Mouse (Mus musculus): ENCODE results near the gene Iah1. TPM values are rescaled to one million over a fixed set of nuclear protein-coding genes. Genes with fewer than 3 reads are reported as not detected.
A peak's percentile ranks its signal among the peaks of the same experiment; 100 is the strongest.

Iah1 gene
- polyA plus RNA-seq, 1 experiment: 79.5 TPM

DNA sequence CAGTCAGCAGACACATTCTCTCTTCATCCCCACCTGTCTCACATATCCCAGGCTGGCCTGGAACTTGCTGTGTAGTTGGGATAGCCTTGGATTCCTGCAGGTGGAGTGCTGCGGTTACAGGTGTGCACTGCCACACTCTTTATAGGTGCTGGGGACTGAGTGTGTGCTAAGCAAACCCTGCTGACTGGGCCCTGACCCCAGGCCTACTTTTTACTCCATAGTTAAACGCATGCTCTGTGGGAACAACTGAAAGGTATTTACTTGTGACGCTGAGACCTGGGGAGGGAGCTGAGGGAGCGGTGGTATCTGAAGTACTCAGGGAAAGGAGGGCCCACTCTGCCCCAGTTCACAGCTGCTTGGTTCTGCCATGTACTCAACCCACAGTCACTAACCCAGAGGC is 6.1 kb downstream of the Iah1 start:
- no peaks in the 10 kb centered on the region for H3K27me3 ChIP-seq (ENCODE audit: control insufficient read depth, insufficient read depth, insufficient read length)
- H3K36me3 ChIP-seq (ENCODE audit: control insufficient read depth, insufficient read depth): peaks cover 37% of the 10 kb centered on the region
- no peak overlapping the region for H3K4me3 ChIP-seq
- H3K4me2 ChIP-seq (ENCODE audit: low read depth): no peak overlapping the region
- no peaks in the 10 kb centered on the region for H3K79me2 ChIP-seq (ENCODE audit: control insufficient read depth, insufficient read depth)
- no peak overlapping the region for H3ac ChIP-seq (ENCODE audit: control insufficient read depth, insufficient read length)
- TF ChIP-seq POLR2AphosphoS2 (IDR thresholded peaks at IDR 0.05; ENCODE audit: insufficient read length, low read depth): peak; percentile 2
- TF ChIP-seq E2F4 (IDR thresholded peaks at IDR 0.05; ENCODE audit: insufficient read depth): no peak
- TF ChIP-seq MYOG (IDR thresholded peaks at IDR 0.05; ENCODE audit: control insufficient read depth in 1 of 3, insufficient read depth in 1 of 3, insufficient read length in 2 of 3, low read depth in 2 of 3): no peak
- no peak for TF ChIP-seq SRF (IDR thresholded peaks at IDR 0.05; ENCODE audit: control insufficient read depth, insufficient read length, low read depth)

GRCm38 (mm10) chr12:21322856-21323255 is 6.7 kb downstream of the Iah1 start:
- no peak overlapping the region for H3ac ChIP-seq (ENCODE audit: control insufficient read depth, insufficient read length)
- H3K4me2 ChIP-seq (ENCODE audit: low read depth): no peak overlapping the region
- H3K79me2 ChIP-seq (ENCODE audit: control insufficient read depth, insufficient read depth): no peaks in the 10 kb centered on the region
- TF ChIP-seq REST (IDR thresholded peaks at IDR 0.05; ENCODE audit: insufficient read depth, insufficient read length) (no peak), MYOD1 (IDR thresholded peaks at IDR 0.05; ENCODE audit: control insufficient read depth in 1 of 3, insufficient read length in 2 of 3, low read depth in 2 of 3) (no peak), POLR2A (IDR thresholded peaks at IDR 0.05; ENCODE audit: insufficient read length, low read depth) (no peak), CEBPB (IDR thresholded peaks at IDR 0.05; ENCODE audit: insufficient read depth, poor library complexity, severe bottlenecking) (no peak), MYOG (IDR thresholded peaks at IDR 0.05; ENCODE audit: control insufficient read depth in 1 of 3, insufficient read depth in 1 of 3, insufficient read length in 2 of 3, low read depth in 2 of 3) (no peak), SRF (IDR thresholded peaks at IDR 0.05; ENCODE audit: control insufficient read depth, insufficient read length, low read depth) (no peak), TCF3 (IDR thresholded peaks at IDR 0.05; ENCODE audit: insufficient read length, low read depth) (no peak), E2F4 (IDR thresholded peaks at IDR 0.05; ENCODE audit: insufficient read depth) (no peak), POLR2AphosphoS2 (IDR thresholded peaks at IDR 0.05; ENCODE audit: insufficient read length, low read depth) (no peak), TCF12 (IDR thresholded peaks at IDR 0.05; ENCODE audit: insufficient read depth, poor library complexity, severe bottlenecking) (no peak), USF1 (IDR thresholded peaks at IDR 0.05; ENCODE audit: low read depth) (no peak)
- peaks cover 42% of the 10 kb centered on the region for H3K36me3 ChIP-seq (ENCODE audit: control insufficient read depth, insufficient read depth)
- no peak overlapping the region for H3K4me3 ChIP-seq
- H3K27me3 ChIP-seq (ENCODE audit: control insufficient read depth, insufficient read depth, insufficient read length): no peaks in the 10 kb centered on the region

DNA sequence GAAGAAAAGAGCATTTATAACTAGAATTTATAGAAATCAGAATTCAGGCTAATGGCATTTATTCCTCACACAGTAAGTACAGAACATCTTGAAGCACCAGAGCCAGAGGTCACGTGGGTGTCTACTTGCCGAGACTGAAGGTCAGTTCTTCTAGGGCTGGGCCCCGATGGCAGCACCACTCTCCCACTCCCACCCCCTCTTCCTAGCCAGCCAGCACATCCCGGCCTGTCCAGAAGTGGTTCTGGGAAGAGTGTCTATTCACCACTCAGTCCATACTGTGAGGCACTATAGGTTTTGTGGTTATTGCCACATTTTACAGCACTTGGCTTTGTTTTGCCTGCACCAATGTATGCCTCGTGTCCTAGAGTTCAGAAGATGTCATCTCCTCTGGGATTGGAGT is 7.9 kb downstream of the Iah1 start:
- no peak overlapping the region for H3K4me3 ChIP-seq
- H3K27me3 ChIP-seq (ENCODE audit: control insufficient read depth, insufficient read depth, insufficient read length): no peaks in the 10 kb centered on the region
- H3K4me2 ChIP-seq (ENCODE audit: low read depth): no peak overlapping the region
- H3K79me2 ChIP-seq (ENCODE audit: control insufficient read depth, insufficient read depth): no peaks in the 10 kb centered on the region
- TF ChIP-seq USF1 (IDR thresholded peaks at IDR 0.05; ENCODE audit: low read depth) (no peak), TCF12 (IDR thresholded peaks at IDR 0.05; ENCODE audit: insufficient read depth, poor library complexity, severe bottlenecking) (no peak), MYOD1 (IDR thresholded peaks at IDR 0.05; ENCODE audit: control insufficient read depth in 1 of 3, insufficient read length in 2 of 3, low read depth in 2 of 3) (no peak), TCF3 (IDR thresholded peaks at IDR 0.05; ENCODE audit: insufficient read length, low read depth) (no peak), MYOG (IDR thresholded peaks at IDR 0.05; ENCODE audit: control insufficient read depth in 1 of 3, insufficient read depth in 1 of 3, insufficient read length in 2 of 3, low read depth in 2 of 3) (no peak), POLR2A (IDR thresholded peaks at IDR 0.05; ENCODE audit: insufficient read length, low read depth) (no peak), MAX (IDR thresholded peaks at IDR 0.05; ENCODE audit: low read depth) (no peak), POLR2AphosphoS2 (IDR thresholded peaks at IDR 0.05; ENCODE audit: insufficient read length, low read depth) (no peak), E2F4 (IDR thresholded peaks at IDR 0.05; ENCODE audit: insufficient read depth) (no peak), REST (IDR thresholded peaks at IDR 0.05; ENCODE audit: insufficient read depth, insufficient read length) (no peak), SRF (IDR thresholded peaks at IDR 0.05; ENCODE audit: control insufficient read depth, insufficient read length, low read depth) (no peak), CEBPB (IDR thresholded peaks at IDR 0.05; ENCODE audit: insufficient read depth, poor library complexity, severe bottlenecking) (no peak)
- peaks cover 52% of the 10 kb centered on the region for H3K36me3 ChIP-seq (ENCODE audit: control insufficient read depth, insufficient read depth)
- no peak overlapping the region for H3ac ChIP-seq (ENCODE audit: control insufficient read depth, insufficient read length)

DNA sequence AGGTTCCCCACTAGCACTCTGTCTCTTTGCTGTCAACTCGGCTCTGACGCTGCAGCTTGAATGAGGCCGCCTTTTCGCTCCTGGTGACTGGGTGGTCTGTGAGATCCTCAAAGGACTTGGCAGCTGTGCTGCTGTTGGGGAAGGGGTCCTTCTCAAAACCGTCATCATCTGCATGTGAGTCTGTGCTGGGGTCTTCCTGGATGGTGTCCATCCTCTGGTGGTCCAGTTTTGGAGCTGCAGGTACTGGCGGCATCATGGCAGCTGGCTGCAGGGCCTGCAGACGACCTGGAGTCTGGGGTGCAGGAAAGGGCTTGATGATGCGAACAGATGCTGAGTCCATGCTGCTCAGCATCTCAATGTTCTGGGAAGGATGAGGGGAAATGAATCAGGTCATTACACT is 9.1 kb downstream of the Iah1 start:
- no peaks in the 10 kb centered on the region for H3K27me3 ChIP-seq (ENCODE audit: control insufficient read depth, insufficient read depth, insufficient read length)
- no peak overlapping the region for H3K4me2 ChIP-seq (ENCODE audit: low read depth)
- H3K79me2 ChIP-seq (ENCODE audit: control insufficient read depth, insufficient read depth): no peaks in the 10 kb centered on the region
- peaks cover 44% of the 10 kb centered on the region for H3K36me3 ChIP-seq (ENCODE audit: control insufficient read depth, insufficient read depth)
- H3ac ChIP-seq (ENCODE audit: control insufficient read depth, insufficient read length): no peak overlapping the region
- no peak for TF ChIP-seq REST (IDR thresholded peaks at IDR 0.05; ENCODE audit: insufficient read depth, insufficient read length)
- no peak for TF ChIP-seq MYOD1 (IDR thresholded peaks at IDR 0.05; ENCODE audit: control insufficient read depth in 1 of 3, insufficient read length in 2 of 3, low read depth in 2 of 3)
- TF ChIP-seq SRF (IDR thresholded peaks at IDR 0.05; ENCODE audit: control insufficient read depth, insufficient read length, low read depth): no peak
- no peak for TF ChIP-seq USF1 (IDR thresholded peaks at IDR 0.05; ENCODE audit: low read depth)
- no peak for TF ChIP-seq MAX (IDR thresholded peaks at IDR 0.05; ENCODE audit: low read depth)
- TF ChIP-seq POLR2AphosphoS2 (IDR thresholded peaks at IDR 0.05; ENCODE audit: insufficient read length, low read depth): no peak
- no peak for TF ChIP-seq E2F4 (IDR thresholded peaks at IDR 0.05; ENCODE audit: insufficient read depth)
- no peak for TF ChIP-seq MYOG (IDR thresholded peaks at IDR 0.05; ENCODE audit: control insufficient read depth in 1 of 3, insufficient read depth in 1 of 3, insufficient read length in 2 of 3, low read depth in 2 of 3)
- no peak for TF ChIP-seq POLR2A (IDR thresholded peaks at IDR 0.05; ENCODE audit: insufficient read length, low read depth)
- TF ChIP-seq TCF3 (IDR thresholded peaks at IDR 0.05; ENCODE audit: insufficient read length, low read depth): no peak
- TF ChIP-seq CEBPB (IDR thresholded peaks at IDR 0.05; ENCODE audit: insufficient read depth, poor library complexity, severe bottlenecking): no peak
- TF ChIP-seq TCF12 (IDR thresholded peaks at IDR 0.05; ENCODE audit: insufficient read depth, poor library complexity, severe bottlenecking): no peak
- no peak overlapping the region for H3K4me3 ChIP-seq

- H3ac ChIP-seq (ENCODE audit: control insufficient read depth, insufficient read length): no peak overlapping the region
- no peak overlapping the region for H3K4me3 ChIP-seq
- no peaks in the 10 kb centered on the region for H3K27me3 ChIP-seq (ENCODE audit: control insufficient read depth, insufficient read depth, insufficient read length)
- no peaks in the 10 kb centered on the region for H3K79me2 ChIP-seq (ENCODE audit: control insufficient read depth, insufficient read depth)
- peaks cover 41% of the 10 kb centered on the region for H3K36me3 ChIP-seq (ENCODE audit: control insufficient read depth, insufficient read depth)
- H3K4me2 ChIP-seq (ENCODE audit: low read depth): no peak overlapping the region
- TF ChIP-seq REST (IDR thresholded peaks at IDR 0.05; ENCODE audit: insufficient read depth, insufficient read length) (no peak), POLR2A (IDR thresholded peaks at IDR 0.05; ENCODE audit: insufficient read length, low read depth) (no peak), E2F4 (IDR thresholded peaks at IDR 0.05; ENCODE audit: insufficient read depth) (no peak), USF1 (IDR thresholded peaks at IDR 0.05; ENCODE audit: low read depth) (no peak), MAX (IDR thresholded peaks at IDR 0.05; ENCODE audit: low read depth) (no peak), MYOG (IDR thresholded peaks at IDR 0.05; ENCODE audit: control insufficient read depth in 1 of 3, insufficient read depth in 1 of 3, insufficient read length in 2 of 3, low read depth in 2 of 3) (no peak)
Measured at GRCm38 (mm10) chr12:21326325-21326724, 10.1 kb downstream of the Iah1 start.
